Mouse (Mus musculus): ENCODE measurements around the gene Sirt2. TPM values are rescaled to one million over a fixed set of nuclear protein-coding genes. Genes with fewer than 3 reads are reported as not detected.

Sirt2 gene
- total and polyA plus RNA-seq, 3 experiments: 40.9 to 128 (median 68.3) TPM

GRCm38 (mm10) chr7:28829821-28830220 lies 63.3 kb downstream of the Sirt2 start:
- Histone ChIP-seq H3K9ac (ENCODE audit: insufficient read depth, low read depth) (no peak overlapping the region), H3K9me3 (replicated peaks; ENCODE audit: low read length) (peaks cover 11% of the 10 kb centered on the region), H3K79me2 (replicated peaks; ENCODE audit: control insufficient read depth, extremely low read depth, insufficient read depth, poor library complexity, severe bottlenecking) (0 out of 2 replicates have a peak, but pooled peaks cover 2% of the 10 kb centered on the region), H3K27ac (ENCODE audit: insufficient read depth, low read depth) (no peak overlapping the region), H3K4me1 (ENCODE audit: control insufficient read depth in 1 of 2, insufficient read depth in 2 of 2) (peaks cover 3 to 25% of the 10 kb centered on the region in 2 experiments; a peak in 3 of 4 replicates), H3K36me3 (replicated peaks in 1 of 2; ENCODE audit: control insufficient read depth in 1 of 2, insufficient read depth in 1 of 2, low read length in 1 of 2) (peaks cover 26 to 46% of the 10 kb centered on the region in 2 experiments), H3K27me3 (replicated peaks) (no peaks in the 10 kb centered on the region), H3K4me3 (replicated peaks in 1 of 3; ENCODE audit: low read depth in 2 of 3, low read length in 2 of 3, poor library complexity in 1 of 3) (no peak overlapping the region), H3K4me2 (ENCODE audit: insufficient read depth, low read depth, poor library complexity, severe bottlenecking) (no peak overlapping the region)
- in situ Hi-C loops (cut with MboI; ENCODE audit: low pct_ligation_motif_present, low pct_unique_long_range_greater_than_20kb, low sequenced_read_pairs): loop anchor here (5.0 kb wide), 1 partner anchor 37 kb away; no protein-coding TSS in a partner anchor
- no peak for DNase-seq (ENCODE audit: extremely low read depth)
- dilution Hi-C loops (cut with MboI; ENCODE audit: extremely low pct_ligation_motif_present, extremely low pct_unique_long_range_greater_than_20kb, low sequenced_read_pairs): no loop called here
- TF ChIP-seq TCF12 (IDR thresholded peaks at IDR 0.05; ENCODE audit: low read depth, low read length) (no peak), EP300 (IDR thresholded peaks at IDR 0.05; ENCODE audit: low read length) (no peak), KAT2A (IDR thresholded peaks at IDR 0.05; ENCODE audit: insufficient replicate concordance, low read length) (no peak), CHD1 (IDR thresholded peaks at IDR 0.05; ENCODE audit: low read depth, low read length) (no peak), MAZ (IDR thresholded peaks at IDR 0.05; ENCODE audit: low read depth, low read length) (no peak), USF2 (conservative IDR thresholded peaks at IDR 0.05; ENCODE audit: low read depth, low read length) (no peak), USF1 (IDR thresholded peaks at IDR 0.05; ENCODE audit: low read depth, low read length) (no peak), E2F4 (IDR thresholded peaks at IDR 0.05; ENCODE audit: insufficient replicate concordance, low read depth, low read length) (no peak), SIN3A (IDR thresholded peaks at IDR 0.05; ENCODE audit: low read length) (no peak), RAD21 (IDR thresholded peaks at IDR 0.05; ENCODE audit: low read depth, low read length) (no peak), MXI1 (IDR thresholded peaks at IDR 0.05; ENCODE audit: low read depth, low read length) (no peak)

- Histone ChIP-seq H3K36me3 (replicated peaks in 1 of 2; ENCODE audit: control insufficient read depth in 1 of 2, insufficient read depth in 1 of 2, low read length in 1 of 2) (peaks cover 26 to 53% of the 10 kb centered on the region in 2 experiments), H3K9me3 (replicated peaks; ENCODE audit: low read length) (peaks cover 11% of the 10 kb centered on the region), H3K4me1 (ENCODE audit: control insufficient read depth in 1 of 2, insufficient read depth in 2 of 2) (peaks cover 3 to 23% of the 10 kb centered on the region in 2 experiments; a peak in 3 of 4 replicates), H3K27ac (ENCODE audit: insufficient read depth, low read depth) (no peak overlapping the region), H3K9ac (ENCODE audit: insufficient read depth, low read depth) (no peak overlapping the region), H3K79me2 (replicated peaks; ENCODE audit: control insufficient read depth, extremely low read depth, insufficient read depth, poor library complexity, severe bottlenecking) (0 out of 2 replicates have a peak, but pooled peaks cover 2% of the 10 kb centered on the region), H3K4me3 (replicated peaks in 1 of 3; ENCODE audit: low read depth in 2 of 3, low read length in 2 of 3, poor library complexity in 1 of 3) (no peak overlapping the region), H3K27me3 (replicated peaks) (no peaks in the 10 kb centered on the region), H3K4me2 (ENCODE audit: insufficient read depth, low read depth, poor library complexity, severe bottlenecking) (no peak overlapping the region)
- in situ Hi-C loops (cut with MboI; ENCODE audit: low pct_ligation_motif_present, low pct_unique_long_range_greater_than_20kb, low sequenced_read_pairs): no loop called here
- dilution Hi-C loops (cut with MboI; ENCODE audit: extremely low pct_ligation_motif_present, extremely low pct_unique_long_range_greater_than_20kb, low sequenced_read_pairs): no loop called here
- TF ChIP-seq CHD2 (IDR thresholded peaks at IDR 0.05; ENCODE audit: low read length) (no peak), POLR2A (IDR thresholded peaks at IDR 0.05; ENCODE audit: low read depth, low read length) (no peak), MYC (IDR thresholded peaks at IDR 0.05; ENCODE audit: low read depth, low read length) (no peak), MAX (IDR thresholded peaks at IDR 0.05; ENCODE audit: low read length) (no peak), ZNF384 (IDR thresholded peaks at IDR 0.05; ENCODE audit: low read depth, low read length) (no peak), GABPA (IDR thresholded peaks at IDR 0.05; ENCODE audit: insufficient replicate concordance, low read depth, low read length) (no peak), ZC3H11A (IDR thresholded peaks at IDR 0.05; ENCODE audit: low read depth, low read length) (no peak), JUN (IDR thresholded peaks at IDR 0.05; ENCODE audit: insufficient read depth, low read depth, low read length) (no peak), ZMIZ1 (IDR thresholded peaks at IDR 0.05; ENCODE audit: low read depth, low read length) (no peak), MXI1 (IDR thresholded peaks at IDR 0.05; ENCODE audit: low read depth, low read length) (no peak), CHD1 (IDR thresholded peaks at IDR 0.05; ENCODE audit: low read depth, low read length) (no peak), TBP (conservative IDR thresholded peaks at IDR 0.05; ENCODE audit: low read depth, low read length) (no peak), MAZ (IDR thresholded peaks at IDR 0.05; ENCODE audit: low read depth, low read length) (no peak), ETS1 (conservative IDR thresholded peaks at IDR 0.05; ENCODE audit: low read depth, low read length) (no peak), UBTF (IDR thresholded peaks at IDR 0.05; ENCODE audit: low read depth, low read length) (no peak), PAX5 (IDR thresholded peaks at IDR 0.05; ENCODE audit: low read length) (no peak), MAFK (IDR thresholded peaks at IDR 0.05; ENCODE audit: insufficient replicate concordance, low read length) (no peak)
- DNase-seq (ENCODE audit: extremely low read depth): no peak
Observed at GRCm38 (mm10) chr7:28830981-28831380, 64.4 kb downstream of the Sirt2 start.
